Mouse (Mus musculus): ENCODE data around the gene Zfp943. TPM values are rescaled to one million over a fixed set of nuclear protein-coding genes. Genes with fewer than 3 reads are reported as not detected.

The Zfp943 gene
- total and polyA plus RNA-seq, 3 experiments, result 2.5 to 2.6 TPM; not detected in 1

- no peak for TF ChIP-seq ETS1 (IDR thresholded peaks at IDR 0.05; ENCODE audit: low read depth, low read length)
- TF ChIP-seq GABPA (IDR thresholded peaks at IDR 0.05; ENCODE audit: low read depth, low read length), result no peak
- no peak for TF ChIP-seq CHD1 (IDR thresholded peaks at IDR 0.05; ENCODE audit: low read depth, low read length)
- TF ChIP-seq USF2 (IDR thresholded peaks at IDR 0.05; ENCODE audit: borderline replicate concordance in 1 of 2, insufficient read depth in 1 of 2, low read depth in 1 of 2, low read length in 2 of 2), result no peak
- no peak for DNase-seq (ENCODE audit: low read depth, low spot score)
- H3K36me3 ChIP-seq (ENCODE audit: control insufficient read depth in 1 of 2, insufficient read depth in 2 of 2, low read length in 2 of 2), result no peaks in the 10 kb centered on the region
- H3K27me3 ChIP-seq (ENCODE audit: control insufficient read depth in 1 of 2, insufficient read depth in 2 of 2, low read length in 2 of 2), result no peaks in the 10 kb centered on the region
- no peak overlapping the region for H3K4me3 ChIP-seq (ENCODE audit: control insufficient read depth in 1 of 2, insufficient read depth in 1 of 2, low read depth in 2 of 2, low read length in 2 of 2)
- H3K4me1 ChIP-seq (ENCODE audit: control insufficient read depth in 1 of 2, insufficient read depth in 2 of 2, low read length in 2 of 2), result no peaks in the 10 kb centered on the region
- H3K9me3 ChIP-seq (replicated peaks; ENCODE audit: insufficient read depth, low read length), result no peaks in the 10 kb centered on the region
- H3K79me2 ChIP-seq (ENCODE audit: control insufficient read depth, insufficient read depth, low read length, poor library complexity), result no peaks in the 10 kb centered on the region
- no peak overlapping the region for H3K27ac ChIP-seq (ENCODE audit: control insufficient read depth, low read depth, low read length)
- H3K9ac ChIP-seq (ENCODE audit: control insufficient read depth, low read depth, low read length, poor library complexity, severe bottlenecking), result no peak overlapping the region
These were observed 156.4 kb downstream of the Zfp943 start for GRCm38 (mm10) chr17:22118770-22119169.

Other genes with a start within 250 kb of the Zfp943 start
- gene Zfp229, start 231.8 kb upstream of the Zfp943 start, total RNA-seq (2012; rRNA removed), result 2.6 and 2.7 TPM in 2 replicates
- 1 to 10 TPM in 1 of 2 experiments, not detected in 1; 2.3 TPM for gene Zfp229, start 231.8 kb upstream of the Zfp943 start, polyA plus RNA-seq (2012; ENCODE audit: insufficient read depth in 1 of 2, insufficient read length in 2 of 2, low read depth in 1 of 2, low replicate concordance in 2 of 2, missing spikeins in 1 of 2)
- gene Zfp820, start 116.8 kb upstream of the Zfp943 start, total RNA-seq (2012; rRNA removed), result not detected in 2 replicates
- not detected for gene Zfp820, start 116.8 kb upstream of the Zfp943 start, polyA plus RNA-seq (2012; ENCODE audit: insufficient read depth in 1 of 2, insufficient read length in 2 of 2, low read depth in 1 of 2, low replicate concordance in 2 of 2, missing spikeins in 1 of 2)
- gene Zfp995, start 52.6 kb upstream of the Zfp943 start, total RNA-seq (2012; rRNA removed), result not detected in 2 replicates
- gene Zfp995, start 52.6 kb upstream of the Zfp943 start, polyA plus RNA-seq (2012; ENCODE audit: insufficient read depth in 1 of 2, insufficient read length in 2 of 2, low read depth in 1 of 2, low replicate concordance in 2 of 2, missing spikeins in 1 of 2), result under 1 TPM in 1 of 2 experiments, not detected in 1; 0.43 TPM
- gene Zfp942, start 88 bp upstream of the Zfp943 start, total RNA-seq (2012; rRNA removed), result 5.8 and 7.0 TPM in 2 replicates
- 1 to 10 TPM in 1 of 2 experiments, not detected in 1; 4.8 TPM for gene Zfp942, start 88 bp upstream of the Zfp943 start, polyA plus RNA-seq (2012; ENCODE audit: insufficient read depth in 1 of 2, insufficient read length in 2 of 2, low read depth in 1 of 2, low replicate concordance in 2 of 2, missing spikeins in 1 of 2)
- gene Zfp947, start 203.6 kb downstream of the Zfp943 start, total RNA-seq (2012; rRNA removed), result not detected in 2 replicates
- under 1 TPM in 1 of 2 experiments, not detected in 1; 0.13 TPM for gene Zfp947, start 203.6 kb downstream of the Zfp943 start, polyA plus RNA-seq (2012; ENCODE audit: insufficient read depth in 1 of 2, insufficient read length in 2 of 2, low read depth in 1 of 2, low replicate concordance in 2 of 2, missing spikeins in 1 of 2)